Mouse (Mus musculus) liver, adult 2 months (tissue): ENCODE measurements at regions not wholly inside any gene's neighbourhood (a gene's known extent, or its start where the extent isn't known, plus 50 kb on each side); places are given as distances from the start of the nearest gene placed in this dataset.

Experiments
- CTCF ChIP-seq: fragments of 200-500 bp; IDR thresholded peaks from 2 replicates; pipeline ENCODE4 v1.5.1; 2011; ENCODE audit warnings: low read depth, low read length, control low read depth
- POLR2A ChIP-seq: fragments of 200-500 bp; IDR thresholded peaks from 2 replicates; pipeline ENCODE4 v1.6.1; 2011; ENCODE audit warnings: low read length, control low read depth; ENCODE audit not compliant: insufficient read depth; ENCODE audit errors: extremely low read depth

DNA sequence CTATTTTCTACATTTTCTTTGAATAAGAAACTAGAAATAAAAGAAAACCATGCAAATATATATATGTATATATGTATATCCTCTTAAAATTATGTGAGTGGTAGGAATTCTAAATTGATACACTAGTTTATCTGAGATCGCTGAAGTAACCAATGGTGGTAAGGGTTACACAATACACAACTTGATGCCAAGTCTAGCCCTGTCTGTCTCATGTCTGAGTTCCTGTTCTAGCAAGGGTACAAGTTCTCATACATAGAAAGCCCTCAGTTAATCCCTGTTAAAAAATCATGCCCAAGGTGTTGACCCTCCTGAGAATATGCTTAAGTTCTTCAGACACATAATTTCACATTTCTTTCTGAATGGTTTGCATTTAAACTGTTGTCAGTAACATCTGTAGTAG, 486.8 kb downstream of the Hao1 start:
- TF ChIP-seq POLR2A (no peak), CTCF (no peak)
